In the genomic region with DNA sequence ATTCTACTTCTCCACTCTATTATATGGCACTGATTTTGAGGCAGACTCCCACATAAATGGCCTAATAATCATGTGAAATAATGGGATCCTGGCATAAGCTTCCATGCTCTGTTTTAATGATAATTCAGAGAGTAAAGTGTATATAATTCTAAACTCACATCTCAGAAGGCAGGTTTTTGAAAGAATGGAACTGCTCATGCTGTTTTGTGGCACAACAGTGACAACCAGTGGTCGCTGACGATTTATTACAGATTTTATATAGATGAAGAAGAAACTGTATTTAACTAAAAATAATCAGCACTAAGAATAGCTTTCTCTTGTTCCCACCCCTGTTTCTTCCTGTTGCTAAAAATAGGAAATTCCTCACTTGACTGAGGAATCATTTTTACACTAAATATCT, we compare ENCODE assay signal across 13 mouse cellular contexts.
DNase-seq lines count a peak whose midpoint lies in the region; ATAC-seq and TF ChIP-seq lines count a peak whose summit lies in the region.
"Had no signal": no experiment of that assay in that cellular context is flagged by ENCODE, and none has a peak within 500 bp of the region (broad histone marks: within the 10 kb centered on the region; RNA-seq: fewer than 3 reads in every experiment).

No protein-coding gene starts in this region.

- no peaks in the 10 kb centered on the region for H3K4me1 ChIP-seq in forebrain, embryonic 13.5 days
- H3K4me1 ChIP-seq in forebrain, embryonic 12.5 days, result no peaks in the 10 kb centered on the region
- H3K4me1 ChIP-seq in intestine, postnatal 0 days (replicated peaks; ENCODE audit: control insufficient read depth, insufficient read depth, low read length), result no peaks in the 10 kb centered on the region
- no peaks in the 10 kb centered on the region for H3K4me1 ChIP-seq in intestine, embryonic 15.5 days (replicated peaks)
- H3K4me1 ChIP-seq: hindbrain, embryonic 10.5 days; kidney, embryonic 15.5 days had no signal

- ATAC-seq in forebrain, embryonic 13.5 days, result peak; percentile 41; the same call in 1 of the 2 replicates
- ATAC-seq in forebrain, embryonic 12.5 days (ENCODE audit: low FRiP score), result no peak
- no peak for ATAC-seq in intestine, postnatal 0 days
- no peak for ATAC-seq in intestine, embryonic 15.5 days
- ATAC-seq in CD4-positive, CD25-positive, alpha-beta regulatory T cell, adult 4 months, result no peak

- DNase-seq in right cerebral cortex, adult 18-20 months, result peak; percentile 21
- no peak for DNase-seq in right cerebral cortex, postnatal 36 days (ENCODE audit: low spot score in 2 of 2)
- DNase-seq in cerebellum, adult 9-10 months, result no peak
- DNase-seq: thymus, adult 18-20 months had no signal

- H3K9me3 ChIP-seq in forebrain, embryonic 13.5 days (replicated peaks), result no peaks in the 10 kb centered on the region
- H3K9me3 ChIP-seq in forebrain, embryonic 12.5 days, result no peaks in the 10 kb centered on the region
- no peaks in the 10 kb centered on the region for H3K9me3 ChIP-seq in intestine, postnatal 0 days (ENCODE audit: control insufficient read depth)
- H3K9me3 ChIP-seq in intestine, embryonic 15.5 days, result no peaks in the 10 kb centered on the region
- H3K9me3 ChIP-seq: hindbrain, embryonic 10.5 days; kidney, embryonic 15.5 days had no signal

- no peak overlapping the region for H3K27ac ChIP-seq in forebrain, embryonic 13.5 days
- no peak overlapping the region for H3K27ac ChIP-seq in forebrain, embryonic 12.5 days
- H3K27ac ChIP-seq in intestine, postnatal 0 days (ENCODE audit: low read depth, low read length), result no peak overlapping the region
- H3K27ac ChIP-seq in intestine, embryonic 15.5 days, result no peak overlapping the region
- H3K27ac ChIP-seq: hindbrain, embryonic 10.5 days; kidney, embryonic 15.5 days; liver, embryonic 14.5 days; macrophage had no signal

- H3K27me3 ChIP-seq in forebrain, embryonic 13.5 days, result no peaks in the 10 kb centered on the region
- no peaks in the 10 kb centered on the region for H3K27me3 ChIP-seq in forebrain, embryonic 12.5 days
- H3K27me3 ChIP-seq in intestine, postnatal 0 days (replicated peaks; ENCODE audit: control insufficient read depth, insufficient read depth, low read length), result no peaks in the 10 kb centered on the region
- H3K27me3 ChIP-seq in intestine, embryonic 15.5 days (replicated peaks), result no peaks in the 10 kb centered on the region
- H3K27me3 ChIP-seq: kidney, embryonic 15.5 days had no signal

- no peak overlapping the region for H3K9ac ChIP-seq in forebrain, embryonic 13.5 days
- no peak overlapping the region for H3K9ac ChIP-seq in forebrain, embryonic 12.5 days
- H3K9ac ChIP-seq in intestine, postnatal 0 days (ENCODE audit: low read depth, low read length), result no peak overlapping the region
- no peak overlapping the region for H3K9ac ChIP-seq in intestine, embryonic 15.5 days
- H3K9ac ChIP-seq: kidney, embryonic 15.5 days; liver, embryonic 14.5 days had no signal

- H3K4me2 ChIP-seq in forebrain, embryonic 13.5 days, result no peak overlapping the region
- no peak overlapping the region for H3K4me2 ChIP-seq in forebrain, embryonic 12.5 days
- H3K4me2 ChIP-seq in intestine, postnatal 0 days (replicated peaks; ENCODE audit: low read depth), result no peak overlapping the region
- H3K4me2 ChIP-seq in intestine, embryonic 15.5 days (replicated peaks), result no peak overlapping the region
- H3K4me2 ChIP-seq: kidney, embryonic 15.5 days had no signal

- peak; percentile 35; the same call in 1 of the 2 replicates for TF ChIP-seq CTCF in intestine, postnatal 0 days (IDR thresholded peaks at IDR 0.05; ENCODE audit: low read depth)

- H3K36me3 ChIP-seq in forebrain, embryonic 13.5 days (ENCODE audit: poor library complexity, severe bottlenecking), result no peaks in the 10 kb centered on the region
- H3K36me3 ChIP-seq in forebrain, embryonic 12.5 days (replicated peaks), result no peaks in the 10 kb centered on the region
- no peaks in the 10 kb centered on the region for H3K36me3 ChIP-seq in intestine, postnatal 0 days (ENCODE audit: control insufficient read depth, insufficient read depth)
- no peaks in the 10 kb centered on the region for H3K36me3 ChIP-seq in intestine, embryonic 15.5 days
- H3K36me3 ChIP-seq: hindbrain, embryonic 10.5 days; kidney, embryonic 15.5 days had no signal

- H3K4me3 ChIP-seq in forebrain, embryonic 13.5 days, result no peak overlapping the region
- H3K4me3 ChIP-seq in forebrain, embryonic 12.5 days (replicated peaks), result no peak overlapping the region
- H3K4me3 ChIP-seq in intestine, postnatal 0 days (ENCODE audit: low read depth, low read length), result no peak overlapping the region
- H3K4me3 ChIP-seq in intestine, embryonic 15.5 days (replicated peaks), result no peak overlapping the region
- H3K4me3 ChIP-seq: hindbrain, embryonic 10.5 days; kidney, embryonic 15.5 days had no signal

- WGBS in forebrain, embryonic 13.5 days, result 54% methylated on average over 2 of the region's 2 CpGs
- 62% methylated on average over 2 of the region's 2 CpGs for WGBS in forebrain, embryonic 12.5 days
- WGBS in intestine, postnatal 0 days, result 60% methylated on average over 2 of the region's 2 CpGs
- 64% methylated on average over 2 of the region's 2 CpGs for WGBS in intestine, embryonic 15.5 days
